Mouse (Mus musculus) megakaryocyte, embryonic 14.5 days (primary cell): Measurements from ENCODE around the gene Lrrc47.

Source experiments
- FLI1 ChIP-seq: IDR thresholded peaks from 2 replicates; pipeline ENCODE4 v1.6.1; 2012; ENCODE audit warnings: low read length, inconsistent platforms, mixed read lengths
- GATA1 ChIP-seq: IDR thresholded peaks from 3 replicates; pipeline ENCODE4 v1.6.1; 2012; ENCODE audit warnings: mixed read lengths, low read length, inconsistent platforms, borderline replicate concordance

DNA sequence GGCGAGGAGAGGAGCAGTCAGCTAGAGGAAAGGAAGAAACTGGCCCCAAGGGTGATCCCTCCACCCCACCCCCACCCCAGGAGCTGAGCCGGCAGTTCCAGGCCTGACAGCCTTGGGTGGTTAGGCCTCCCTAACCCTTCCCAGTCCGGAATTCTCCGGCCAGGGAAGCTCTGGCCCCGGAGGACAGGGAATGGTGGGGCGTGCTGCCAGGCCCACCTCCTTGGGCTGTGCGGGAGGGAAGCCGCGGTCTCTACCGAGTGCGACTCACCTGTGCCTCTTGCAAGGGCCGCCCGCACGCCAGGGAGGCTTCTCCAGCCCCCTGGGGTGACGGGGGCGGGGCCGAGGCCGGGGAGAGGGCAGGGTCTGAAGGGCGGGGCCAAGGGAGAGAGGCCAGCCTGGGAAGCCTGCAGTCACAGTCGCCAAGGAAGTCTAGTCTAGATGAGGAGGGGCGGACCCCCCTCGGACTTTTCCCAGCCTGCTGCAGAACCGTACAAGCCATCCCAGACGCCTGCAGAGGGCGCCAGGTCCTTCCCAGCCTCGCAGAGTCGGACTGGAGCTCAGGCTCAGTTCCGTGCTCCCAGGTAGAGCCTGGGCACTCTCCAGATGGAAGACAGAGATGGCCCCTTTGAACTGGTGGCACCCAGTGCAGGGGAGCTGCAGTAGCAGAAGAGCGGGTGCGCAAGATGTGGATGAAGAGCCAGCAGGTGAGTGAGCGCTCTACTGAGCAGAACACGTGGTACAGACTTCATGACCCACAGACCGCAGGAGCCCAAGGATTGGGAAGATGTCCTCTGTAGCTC is 14.3 kb downstream of the Lrrc47 start, which contains the start of gene Smim1:
- TF ChIP-seq GATA1 (no peak), FLI1 (no peak)
